Mouse (Mus musculus) layer of hippocampus, postnatal 14 days (tissue): ENCODE measurements around the gene Pafah1b1. TPM values are rescaled to one million over a fixed set of nuclear protein-coding genes. Genes with fewer than 3 reads are reported as not detected.

ENCODE experiments used
- DNase-seq, 2 experiments: peaks; one replicate each; pipeline ENCODE4 v3.0.0; 2021 to 2022; ENCODE audit warnings: low spot score in 2 of 2, mixed read lengths in 1 of 2
- total RNA-seq, 2 experiments: library from RNA; stranded (reverse); gene quantifications; 2 replicates each; pipeline ENCODE4 v1.2.3; 2021

Pafah1b1 gene
- total RNA-seq, 2 experiments from 2014 or later: 406 to 411 TPM

- DNase-seq: no peak
Measured at GRCm38 (mm10) chr11:74627481-74627880, 97.0 kb downstream of the Pafah1b1 start.

GRCm38 (mm10) chr11:74625333-74625732 lies 99.1 kb downstream of the Pafah1b1 start:
- no peak for DNase-seq

Other genes starting within 250 kb of the Pafah1b1 start
- gene Rap1gap2, start 113.8 kb downstream of the Pafah1b1 start, total RNA-seq: 100 to 1,000 TPM; 122 TPM
- gene Ccdc92b, start 105.1 kb downstream of the Pafah1b1 start, total RNA-seq: 10 to 100 TPM; 19.1 to 20.2 TPM
- 10 to 100 TPM; 68.8 to 72.7 TPM for gene Cluh, start 75.2 kb downstream of the Pafah1b1 start, total RNA-seq
- gene Mettl16, start 46.2 kb upstream of the Pafah1b1 start, total RNA-seq: 10 to 100 TPM; 18.1 to 26.4 TPM
- gene Mnt, start 106.2 kb upstream of the Pafah1b1 start, total RNA-seq: 10 to 100 TPM; 28.4 to 29.6 TPM
- 10 to 100 TPM; 69.6 to 73.0 TPM for gene Sgsm2, start 172.4 kb upstream of the Pafah1b1 start, total RNA-seq
- gene Tsr1, start 173.4 kb upstream of the Pafah1b1 start, total RNA-seq: 10 to 100 TPM; 35.8 to 37.0 TPM
- 10 to 100 TPM; 23.8 to 24.9 TPM for gene Smg6, start 201.2 kb upstream of the Pafah1b1 start, total RNA-seq
- 10 to 100 TPM; 94.4 to 98.0 TPM for gene Srr, start 201.3 kb upstream of the Pafah1b1 start, total RNA-seq